Mouse (Mus musculus): ENCODE data around the gene Mycbp2.
A peak's percentile ranks its signal among the peaks of the same experiment; 100 is the strongest.

Gene Mycbp2

DNA sequence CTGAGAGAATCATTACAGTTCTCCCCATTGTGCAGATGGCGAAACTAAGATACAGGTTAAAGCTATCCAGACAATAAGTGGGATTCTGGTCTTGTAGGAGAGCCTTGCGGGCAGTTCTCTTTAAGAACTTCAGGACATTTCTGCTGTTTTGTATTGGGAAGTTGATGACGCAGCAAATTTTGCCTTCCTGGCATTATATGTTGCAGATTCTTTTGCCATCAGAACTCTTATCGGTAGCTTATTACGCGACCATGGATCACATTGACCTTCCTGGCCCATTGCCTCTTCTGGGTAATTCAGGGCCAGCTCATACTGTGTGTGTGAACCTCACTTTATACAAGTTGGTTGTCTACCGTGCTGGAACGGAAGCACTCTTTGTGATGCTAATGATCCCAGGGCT, 272.8 kb downstream of the Mycbp2 start:
- DNase-seq (ENCODE audit: low spot score in 2 of 2): no peak

DNA sequence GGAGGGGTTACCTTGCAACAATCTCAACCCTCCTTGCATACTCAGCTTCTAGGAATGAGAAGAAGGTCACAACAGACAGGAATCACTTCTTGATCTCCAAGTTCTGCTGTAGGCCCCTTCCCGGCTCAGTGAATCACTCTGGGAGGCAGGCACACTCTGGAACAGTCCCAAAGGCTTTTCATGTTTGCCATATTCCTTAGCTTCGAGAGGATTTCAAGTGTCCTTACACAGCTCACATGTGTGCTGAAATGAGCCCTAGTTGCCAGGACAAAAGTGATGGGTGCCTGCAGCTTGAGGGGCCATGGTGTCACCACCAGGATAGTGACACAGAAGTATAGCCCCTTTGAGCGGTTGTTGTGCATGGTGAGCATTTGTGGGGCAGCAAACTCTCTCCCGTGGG, 273.9 kb downstream of the Mycbp2 start:
- DNase-seq (ENCODE audit: low spot score in 2 of 2): no peak

DNA sequence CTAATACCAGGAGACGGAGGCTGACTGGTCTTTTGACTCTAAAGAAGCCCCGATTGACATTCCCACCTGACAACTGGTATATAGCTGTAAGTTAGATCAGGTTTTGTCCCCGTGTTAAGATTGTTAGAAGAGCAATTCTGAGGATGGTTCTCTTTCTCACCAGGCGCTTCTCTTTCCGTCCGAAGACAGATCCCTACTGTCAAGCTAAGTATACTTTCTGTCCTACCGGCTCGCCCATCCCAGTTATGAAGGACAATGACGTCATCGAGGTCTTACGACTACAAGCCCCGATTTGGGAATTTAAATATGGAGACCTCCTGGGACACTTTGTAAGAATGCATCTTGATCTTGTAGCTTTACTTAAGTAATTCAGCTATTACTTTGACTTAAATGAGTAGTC, 275.1 kb downstream of the Mycbp2 start:
- DNase-seq (ENCODE audit: low spot score in 2 of 2): no peak

DNA sequence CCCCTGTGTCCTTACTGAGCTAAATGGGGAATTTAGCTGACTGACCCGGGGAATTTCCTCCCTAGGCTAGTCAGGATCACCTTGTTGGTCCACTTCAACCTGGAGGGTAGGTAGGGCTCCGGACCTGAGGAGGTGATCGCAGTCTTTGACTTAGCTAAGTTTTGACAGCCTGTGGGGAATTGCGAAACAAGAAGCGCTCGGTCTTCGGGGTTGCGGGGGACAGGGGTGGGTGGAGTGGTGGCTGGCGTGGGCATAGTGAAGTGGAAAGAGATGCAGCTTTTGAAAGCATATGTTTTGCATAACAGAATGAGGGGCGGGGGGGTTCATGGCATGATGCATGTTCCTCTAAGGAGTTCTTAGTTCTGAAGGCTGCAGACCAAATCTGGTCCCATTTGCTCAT, 275.8 kb downstream of the Mycbp2 start:
- DNase-seq (ENCODE audit: low spot score in 2 of 2): no peak

DNA sequence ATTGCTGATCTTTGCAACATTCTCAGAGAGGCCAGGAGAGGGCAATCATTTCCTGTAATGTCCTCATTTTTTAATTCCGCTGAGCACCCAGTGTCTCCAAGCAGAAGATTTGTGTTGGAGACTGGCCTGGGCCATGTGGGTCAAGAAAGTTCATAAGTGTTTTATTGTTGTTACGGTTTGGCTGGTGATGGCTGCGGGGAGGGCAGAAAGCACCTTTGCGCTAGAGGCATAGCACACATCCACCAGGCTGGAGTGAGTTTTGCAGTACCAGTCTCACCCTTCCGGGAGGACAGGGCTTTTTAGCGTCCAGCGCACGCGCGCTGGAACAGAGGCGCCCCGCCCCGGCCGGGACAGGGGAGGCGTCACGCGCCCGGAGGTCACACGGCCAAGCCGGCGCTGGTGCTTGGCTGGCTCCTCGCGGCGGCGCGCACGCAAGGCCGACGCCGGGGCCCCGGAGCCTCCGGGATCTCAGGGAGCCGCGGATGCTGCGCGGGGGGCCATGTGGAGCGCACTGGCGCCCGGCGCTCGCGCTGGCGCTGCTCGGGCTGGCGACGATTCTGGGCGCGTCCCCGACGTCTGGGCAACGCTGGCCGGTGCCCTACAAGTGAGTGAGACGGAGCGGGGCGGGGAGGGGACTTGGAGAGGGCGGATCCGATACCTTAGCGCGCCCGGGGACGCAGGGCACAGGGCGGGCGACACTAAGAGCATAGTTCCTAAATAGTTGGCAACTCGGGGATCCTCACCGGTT, 276.6 kb downstream of the Mycbp2 start, which contains the start of gene Cln5:
Gene Cln5, plus strand, starts transcription at position 353 of the 748 bp plus-strand sequence.
- DNase-seq (ENCODE audit: low spot score in 2 of 2): peak; percentile 92 to 93

DNA sequence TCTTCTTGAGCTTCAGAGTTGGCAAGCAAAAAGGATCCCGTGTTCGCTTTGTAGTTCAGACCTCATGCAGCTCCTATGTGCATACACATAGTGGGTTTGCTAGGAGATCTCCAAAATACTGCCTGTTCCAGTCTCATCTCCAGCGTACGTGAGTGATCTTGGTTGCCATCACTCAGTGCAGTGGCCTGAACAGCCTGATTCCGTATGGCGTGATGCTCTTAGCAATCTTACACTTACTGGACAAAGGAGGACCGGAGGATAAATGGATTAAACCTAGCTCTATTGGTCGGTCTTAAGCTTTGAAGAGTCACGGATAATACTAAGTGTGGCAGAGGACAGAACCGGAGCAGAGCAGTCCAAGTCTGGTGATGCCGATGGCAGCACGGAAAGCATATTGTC, 277.1 kb downstream of the Mycbp2 start:
- DNase-seq (ENCODE audit: low spot score in 2 of 2): no peak

DNA sequence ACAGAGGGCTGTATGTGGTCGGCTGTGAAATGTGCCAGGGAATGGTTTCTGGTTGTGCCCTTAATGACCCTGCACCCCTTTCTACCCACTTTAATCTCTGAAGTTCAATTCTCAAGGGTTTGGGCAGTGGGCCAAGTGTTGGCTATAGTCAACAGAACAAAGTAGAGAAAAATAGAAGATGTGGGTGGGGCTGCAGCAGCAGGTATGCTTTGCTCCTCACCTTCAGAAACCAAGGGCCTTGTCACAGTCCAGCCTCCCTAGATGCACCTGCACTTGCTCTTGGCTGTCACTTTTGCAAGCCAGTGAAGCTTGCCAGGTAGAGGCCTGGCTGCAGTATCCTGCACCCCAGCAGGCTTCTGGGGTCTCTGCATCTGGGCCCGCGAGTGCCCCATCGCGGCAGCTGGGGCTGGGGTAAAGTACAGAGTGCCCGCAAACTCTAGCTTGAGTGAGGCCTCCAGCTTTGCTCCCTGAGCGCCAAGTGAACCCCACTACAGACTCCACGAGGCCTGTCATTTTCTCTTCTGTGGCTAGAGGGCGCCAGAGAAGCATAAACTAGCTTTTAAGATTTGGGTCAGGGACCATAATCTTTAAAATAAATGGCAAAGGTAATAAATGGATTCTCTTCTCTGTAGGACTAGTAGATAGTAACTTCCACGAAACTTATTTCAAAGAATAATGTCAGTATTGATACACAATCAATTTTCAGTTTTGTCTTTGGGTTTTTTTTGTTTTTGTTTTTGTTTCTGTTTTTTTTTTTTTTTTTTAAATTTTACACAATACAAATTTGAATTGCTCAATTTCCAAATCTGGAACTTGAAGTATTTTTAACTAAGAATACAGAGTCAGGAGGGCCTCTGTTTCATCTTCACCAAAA, 281.1 kb downstream of the Mycbp2 start:
- peak; percentile 65 to 78 for DNase-seq (ENCODE audit: low spot score in 2 of 2)
